ENCODE assay signal across 11 mouse cellular contexts in the genomic region with DNA sequence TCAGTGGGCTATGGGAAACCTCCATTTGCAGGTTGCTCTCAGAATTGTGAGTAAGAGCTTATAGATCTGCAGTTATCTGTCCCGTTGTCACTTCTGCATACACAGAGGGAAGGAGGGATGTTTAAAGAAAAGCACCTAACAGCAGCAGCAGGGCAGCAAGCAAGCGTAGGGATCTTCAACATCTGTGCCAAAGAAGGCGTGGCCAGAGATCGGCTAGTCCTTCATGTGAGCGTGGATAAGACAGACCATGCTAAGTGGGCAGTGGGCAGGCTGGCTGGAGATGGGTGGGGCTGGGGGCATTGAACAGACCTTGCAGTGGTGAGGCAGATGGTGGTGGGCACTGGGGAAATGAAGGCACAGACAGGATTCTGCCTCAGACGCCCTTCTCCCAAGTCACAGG. TPM values are rescaled to one million over a fixed set of nuclear protein-coding genes. Genes with fewer than 3 reads are reported as not detected.
DNase-seq lines count a peak whose midpoint lies in the region.
"Had no signal": no experiment of that assay in that cellular context is flagged by ENCODE, and none has a peak within 500 bp of the region (broad histone marks: within the 10 kb centered on the region; RNA-seq: fewer than 3 reads in every experiment).

No protein-coding gene starts in this region.

- DNase-seq in adrenal gland, postnatal 10 days, result peak; percentile 52
- no peak for DNase-seq in adrenal gland, adult 8-10 months
- peak; percentile 56 to 68 for DNase-seq in adrenal gland, postnatal 36 days
- no peak for DNase-seq in adrenal gland, postnatal 25 days
- DNase-seq in MN1 (ENCODE audit: low spot score), result peak; percentile 65
- DNase-seq in urinary bladder, postnatal 4 days (ENCODE audit: low spot score in 2 of 2), result no peak
- DNase-seq: cerebellum, adult 11-12 months; cerebellum, adult 2 months; cerebellum, adult 9-10 months; cerebellum, postnatal 25 days; forebrain, postnatal 0 days had no signal

RNA-seq across cellular contexts. Expression of a gene that starts 45.7 kb away (rescaled TPM):
- total RNA-seq in adrenal gland, postnatal 10 days (2021), result 1 to 10 TPM; 2.5 to 2.7 TPM
- total RNA-seq in adrenal gland, adult 8-10 months (2022), result 1 to 10 TPM; 1.2 to 3.0 (median 2.4) TPM
- 1 to 10 TPM; 1.4 to 2.6 TPM for total RNA-seq in adrenal gland, postnatal 36 days (2021)
- total RNA-seq in adrenal gland, postnatal 25 days (2021), result 0.95 and 1.3 TPM in 2 replicates

RNA-seq across cellular contexts. Expression of a gene that starts 56.9 kb away (rescaled TPM):
- total RNA-seq in adrenal gland, postnatal 10 days (2021), result 1 to 10 TPM in 1 of 2 experiments, under 1 TPM in 1; 0.94 to 1.1 TPM
- 1 to 10 TPM; 1.0 to 2.1 (median 1.4) TPM for total RNA-seq in adrenal gland, adult 8-10 months (2022)
- total RNA-seq in adrenal gland, postnatal 36 days (2021), result 1 to 10 TPM in 1 of 2 experiments, under 1 TPM in 1; 0.79 to 1.1 TPM
- 0.38 and 0.61 TPM in 2 replicates for total RNA-seq in adrenal gland, postnatal 25 days (2021)

Comparison
In these comparisons a context has a peak if more than half of its experiments do, and no peak if none do; other contexts are left out.
1. DNase-seq: peak in adrenal gland, postnatal 10 days (single experiment), adrenal gland, postnatal 36 days (2 of 2) and MN1 (single experiment); none in adrenal gland, adult 8-10 months (single experiment), adrenal gland, postnatal 25 days (single experiment) and urinary bladder, postnatal 4 days (0 of 2).